Mouse (Mus musculus): ENCODE results near the gene Slc39a10.

DNA sequence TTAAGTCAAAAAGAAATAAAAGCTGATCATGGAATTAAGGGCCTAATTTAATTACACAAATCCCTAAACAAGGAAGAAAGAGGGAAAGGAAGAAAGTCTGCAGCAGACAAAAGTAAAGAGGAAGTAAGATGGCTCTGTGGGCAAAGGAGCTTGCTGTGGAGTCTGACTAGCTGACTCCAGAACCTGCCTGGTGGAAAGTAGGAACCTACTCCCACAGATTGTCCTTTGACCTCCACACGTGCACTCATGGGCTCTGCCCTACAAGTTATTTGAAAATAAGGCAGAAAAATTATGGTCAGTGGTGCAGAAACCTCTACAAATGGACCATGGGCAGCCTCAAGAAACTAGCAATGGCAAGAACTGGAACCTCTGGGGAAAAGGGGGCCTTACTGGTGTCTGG is 32.6 kb downstream of the Slc39a10 start:
- TF ChIP-seq POLR2A (IDR thresholded peaks at IDR 0.05; ENCODE audit: extremely low read depth, insufficient read depth, low read length): no peak
- TF ChIP-seq CTCF (IDR thresholded peaks at IDR 0.05; ENCODE audit: low read depth, low read length): no peak

Measured in liver, adult 2 months (tissue).